Mouse (Mus musculus) ES-E14 (cell line): ENCODE results near the gene Gstm2.
"Not testable (repeated sequence)": the region's sequence is repeated elsewhere in the genome, so short reads cannot be mapped to it uniquely, and the experiment has no call there.

Source experiments
- CHD2 ChIP-seq: IDR thresholded peaks from 2 replicates; pipeline ENCODE4 v1.6.1; 2014; ENCODE audit warnings: mild to moderate bottlenecking, low read depth, low read length, inconsistent platforms
- MAFK ChIP-seq: IDR thresholded peaks from 2 replicates; pipeline ENCODE4 v1.6.1; 2014; ENCODE audit warnings: mild to moderate bottlenecking, low read depth, low read length, inconsistent platforms; ENCODE audit not compliant: insufficient read depth
- ZC3H11A ChIP-seq: IDR thresholded peaks from 2 replicates; pipeline ENCODE4 v1.6.1; 2012; ENCODE audit warnings: low read depth, mild to moderate bottlenecking, inconsistent platforms, low read length, borderline replicate concordance

DNA sequence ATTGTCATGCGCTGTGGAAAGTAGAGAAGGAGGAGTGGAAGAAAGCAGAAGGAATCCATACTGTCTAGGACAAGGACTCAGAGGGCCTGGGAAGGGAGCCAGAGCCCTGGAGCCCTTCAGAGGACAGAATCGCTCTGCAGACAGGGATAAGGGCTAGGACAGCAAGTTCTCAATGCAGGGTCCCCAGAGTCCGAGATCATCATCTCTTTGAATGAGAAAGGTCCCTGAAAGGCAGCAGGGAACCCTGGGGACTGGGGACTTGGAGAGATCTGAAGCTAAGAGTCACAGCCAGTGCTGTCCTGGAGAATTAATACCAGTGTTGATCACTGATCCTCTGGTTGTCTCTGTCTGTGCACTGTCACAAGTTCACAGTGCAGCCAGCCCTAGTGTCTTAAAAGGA is 15.2 kb downstream of the Gstm2 start:
- TF ChIP-seq ZC3H11A, MAFK, CHD2: not testable (repeated sequence)
